Mouse (Mus musculus): ENCODE results near the gene Cdca7l.
"Not testable (repeated sequence)": the region's sequence is repeated elsewhere in the genome, so short reads cannot be mapped to it uniquely, and the experiment has no call there.

Cdca7l gene

GRCm38 (mm10) chr12:117857023-117857422, 52.9 kb downstream of the Cdca7l start:
- in situ Hi-C loops (cut with MboI, MseI): no loop called here

GRCm38 (mm10) chr12:117857884-117858283, 53.8 kb downstream of the Cdca7l start:
- in situ Hi-C loops (cut with MboI, MseI): no loop called here

- in situ Hi-C loops (cut with MboI, MseI): no loop called here
Observed at GRCm38 (mm10) chr12:117860840-117861239, 56.8 kb downstream of the Cdca7l start.

GRCm38 (mm10) chr12:117861249-117861648, 57.2 kb downstream of the Cdca7l start:
- in situ Hi-C loops (cut with MboI, MseI): no loop called here

GRCm38 (mm10) chr12:117862655-117863054, 58.6 kb downstream of the Cdca7l start:
- in situ Hi-C loops (cut with MboI, MseI): no loop called here

GRCm38 (mm10) chr12:117867708-117868564, 63.8 kb downstream of the Cdca7l start:
- in situ Hi-C loops (cut with MboI, MseI): no loop called here

GRCm38 (mm10) chr12:117872265-117872664, 68.2 kb downstream of the Cdca7l start:
- in situ Hi-C loops (cut with MboI, MseI): no loop called here

- in situ Hi-C loops (cut with MboI, MseI): no loop called here
Observed at GRCm38 (mm10) chr12:117878341-117878740, 74.3 kb downstream of the Cdca7l start.

GRCm38 (mm10) chr12:117884627-117885026, 80.5 kb downstream of the Cdca7l start:
- in situ Hi-C loops (cut with MboI, MseI): no loop called here

GRCm38 (mm10) chr12:117887422-117887821, 83.3 kb downstream of the Cdca7l start:
- in situ Hi-C loops (cut with MboI, MseI): no loop called here

GRCm38 (mm10) chr12:117900798-117901197, 96.7 kb downstream of the Cdca7l start:
- in situ Hi-C loops (cut with MboI, MseI): not testable (repeated sequence)

GRCm38 (mm10) chr12:117901352-117901751, 97.3 kb downstream of the Cdca7l start:
- in situ Hi-C loops (cut with MboI, MseI): not testable (repeated sequence)

GRCm38 (mm10) chr12:117903671-117904070, 99.6 kb downstream of the Cdca7l start:
- in situ Hi-C loops (cut with MboI, MseI): no loop called here

GRCm38 (mm10) chr12:117905232-117905840, 101.2 kb downstream of the Cdca7l start:
- in situ Hi-C loops (cut with MboI, MseI): not testable (repeated sequence)

- in situ Hi-C loops (cut with MboI, MseI): no loop called here
Observed at GRCm38 (mm10) chr12:117911396-117911795, 107.3 kb downstream of the Cdca7l start.

GRCm38 (mm10) chr12:117914613-117915245, 110.6 kb downstream of the Cdca7l start:
- in situ Hi-C loops (cut with MboI, MseI): no loop called here

GRCm38 (mm10) chr12:117915826-117916588, 111.9 kb downstream of the Cdca7l start:
- in situ Hi-C loops (cut with MboI, MseI): no loop called here

All from T-helper 17 cell (primary cell).